Mouse (Mus musculus): ENCODE results near the gene Hnrnpa0.

The Hnrnpa0 gene

DNA sequence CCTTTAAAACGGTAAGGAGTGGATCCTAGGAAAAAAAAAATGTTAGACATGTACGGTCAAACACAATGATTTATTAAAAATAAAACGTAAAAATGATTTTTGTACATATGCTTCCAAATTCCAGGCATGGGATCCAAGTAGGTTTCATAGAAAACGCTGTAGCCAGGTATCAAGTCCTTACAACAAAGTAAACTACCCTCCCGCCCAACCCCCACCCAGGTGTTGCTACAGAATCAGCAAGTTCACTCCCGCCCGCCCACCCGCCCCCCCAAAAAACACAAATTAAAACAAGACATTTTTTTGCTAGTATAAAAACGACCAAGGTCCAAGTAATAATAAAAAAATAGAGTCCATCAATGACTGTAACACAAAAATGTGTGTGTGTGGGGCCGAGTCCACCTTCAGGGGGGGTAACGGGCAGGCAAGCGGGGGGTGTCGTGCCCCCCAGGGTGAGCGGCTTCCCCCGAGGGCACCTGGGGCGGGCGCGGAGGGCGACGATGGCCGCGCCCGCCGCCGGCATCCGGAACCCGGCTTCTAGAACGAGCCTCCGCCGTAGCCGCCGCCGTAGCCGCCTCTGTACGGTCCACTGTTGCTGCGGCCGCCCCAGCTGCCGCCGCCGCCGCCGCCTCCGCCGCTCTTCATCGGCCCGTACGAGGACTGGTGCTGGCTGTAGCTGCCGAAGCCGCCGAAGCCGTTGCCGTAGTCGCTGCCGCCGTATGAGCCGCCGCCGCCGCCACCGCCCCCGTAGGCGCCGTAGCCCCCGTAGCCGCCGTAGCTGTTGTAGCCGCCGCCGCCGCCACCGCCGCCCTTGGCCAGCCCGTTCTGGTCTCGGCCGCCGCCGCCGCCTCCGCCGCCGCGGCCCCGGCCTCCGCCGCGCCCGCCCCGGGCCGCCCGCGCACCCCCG lies 1.2 kb downstream of the Hnrnpa0 start:
- DNase-seq (ENCODE audit: low read depth, low spot score): no peak

DNA sequence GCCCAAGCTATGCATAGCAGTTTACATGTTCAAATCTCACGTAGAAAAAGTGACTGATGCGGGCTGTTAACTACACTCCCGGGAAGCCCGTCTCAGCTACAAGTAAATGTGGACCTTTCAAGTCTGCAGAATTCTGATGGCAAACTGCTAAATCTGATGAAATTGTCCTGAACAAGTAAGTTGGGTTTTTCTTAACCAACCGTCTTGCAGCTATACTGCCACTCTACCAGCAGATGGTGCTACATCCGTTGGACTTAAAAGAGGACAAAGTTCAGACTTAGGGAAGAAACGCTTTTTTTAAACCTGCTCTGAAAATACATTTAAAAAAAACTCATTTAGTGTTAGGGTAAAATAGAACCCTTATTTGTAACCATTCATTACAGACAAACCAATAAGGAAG lies 2.2 kb downstream of the Hnrnpa0 start:
- peak; percentile 87 for DNase-seq (ENCODE audit: low read depth, low spot score)

DNA sequence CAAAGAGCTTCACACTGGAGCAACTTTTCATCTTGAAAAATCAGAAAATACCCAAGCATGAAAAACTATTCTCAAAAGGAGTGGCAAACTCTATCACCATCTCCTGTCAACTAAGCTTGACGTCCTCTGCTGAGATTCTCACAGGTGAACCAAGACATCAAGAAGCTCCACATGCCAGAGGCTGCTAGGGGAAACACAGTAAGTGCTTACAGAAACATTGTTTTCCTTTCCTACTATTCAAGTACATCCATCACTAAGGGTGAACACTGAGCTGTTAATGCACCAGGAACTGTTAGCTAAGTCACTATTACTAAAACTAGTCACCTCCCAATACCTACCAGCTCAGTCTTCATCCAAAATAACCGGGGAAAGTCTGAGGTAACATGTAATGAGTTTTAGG lies 3.4 kb downstream of the Hnrnpa0 start:
- no peak for DNase-seq (ENCODE audit: low read depth, low spot score)

DNA sequence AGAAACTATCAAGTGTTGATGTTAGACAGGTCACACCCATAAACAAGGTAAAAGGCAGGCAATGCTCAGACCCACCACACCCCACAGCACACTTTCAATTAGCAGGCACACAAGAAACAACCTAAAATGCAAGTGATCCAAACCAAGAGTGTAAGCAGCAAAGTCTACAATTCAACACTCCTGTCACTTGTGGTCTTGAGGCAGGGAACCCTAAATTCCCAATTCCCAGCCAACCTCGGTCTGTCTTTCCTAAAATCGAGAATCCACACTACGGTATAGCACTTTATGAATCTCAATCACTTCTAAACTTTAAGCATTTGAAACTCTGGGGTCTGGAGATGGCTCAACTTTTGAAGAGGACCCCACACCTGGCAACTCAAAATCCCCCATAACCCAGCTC lies 4.1 kb downstream of the Hnrnpa0 start:
- DNase-seq (ENCODE audit: low read depth, low spot score): no peak

DNA sequence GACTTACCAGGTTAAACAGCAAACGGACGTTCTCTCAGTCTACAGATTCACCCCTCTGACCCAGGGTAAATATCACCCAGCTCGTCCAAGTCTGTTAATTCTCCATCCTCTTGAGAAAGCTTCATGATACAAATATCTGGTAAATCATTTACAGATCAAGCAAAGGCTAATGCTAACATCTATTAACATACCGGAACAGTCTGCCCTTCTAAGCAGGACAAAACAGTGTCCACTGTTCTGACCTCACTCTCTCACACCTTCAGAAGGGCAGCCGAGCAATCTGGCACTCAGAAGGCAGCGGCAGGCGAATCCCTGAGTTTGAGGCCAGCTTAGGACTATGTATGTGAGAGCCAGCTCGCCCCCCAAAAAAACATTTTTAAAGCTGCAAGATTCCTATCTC lies 5.0 kb downstream of the Hnrnpa0 start:
- no peak for DNase-seq (ENCODE audit: low read depth, low spot score)

DNA sequence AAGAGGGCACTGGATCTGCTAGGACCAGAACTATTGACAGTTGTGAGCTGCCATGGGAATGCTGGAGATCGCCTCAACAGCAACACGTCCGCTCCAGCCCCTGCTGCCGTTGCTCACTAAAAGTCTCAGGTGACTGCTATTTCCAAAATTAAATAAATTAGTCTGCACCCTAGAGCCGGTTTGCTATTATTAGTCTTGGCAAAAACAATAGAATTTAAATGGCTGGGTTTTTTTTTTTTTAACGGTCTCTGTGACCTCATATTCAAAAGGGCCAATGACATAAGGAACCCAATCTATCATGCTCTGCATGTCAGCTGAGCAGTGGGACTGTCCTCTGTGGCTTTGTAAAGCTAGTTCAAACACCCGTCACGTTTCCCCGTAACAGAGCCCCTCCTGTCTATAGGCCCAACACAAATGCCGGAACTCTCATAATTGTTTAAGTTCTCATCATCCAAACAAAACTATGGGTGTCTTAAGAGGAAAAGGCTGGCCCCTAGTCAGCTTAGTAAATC lies 5.5 kb downstream of the Hnrnpa0 start:
- DNase-seq (ENCODE audit: low read depth, low spot score): no peak

DNA sequence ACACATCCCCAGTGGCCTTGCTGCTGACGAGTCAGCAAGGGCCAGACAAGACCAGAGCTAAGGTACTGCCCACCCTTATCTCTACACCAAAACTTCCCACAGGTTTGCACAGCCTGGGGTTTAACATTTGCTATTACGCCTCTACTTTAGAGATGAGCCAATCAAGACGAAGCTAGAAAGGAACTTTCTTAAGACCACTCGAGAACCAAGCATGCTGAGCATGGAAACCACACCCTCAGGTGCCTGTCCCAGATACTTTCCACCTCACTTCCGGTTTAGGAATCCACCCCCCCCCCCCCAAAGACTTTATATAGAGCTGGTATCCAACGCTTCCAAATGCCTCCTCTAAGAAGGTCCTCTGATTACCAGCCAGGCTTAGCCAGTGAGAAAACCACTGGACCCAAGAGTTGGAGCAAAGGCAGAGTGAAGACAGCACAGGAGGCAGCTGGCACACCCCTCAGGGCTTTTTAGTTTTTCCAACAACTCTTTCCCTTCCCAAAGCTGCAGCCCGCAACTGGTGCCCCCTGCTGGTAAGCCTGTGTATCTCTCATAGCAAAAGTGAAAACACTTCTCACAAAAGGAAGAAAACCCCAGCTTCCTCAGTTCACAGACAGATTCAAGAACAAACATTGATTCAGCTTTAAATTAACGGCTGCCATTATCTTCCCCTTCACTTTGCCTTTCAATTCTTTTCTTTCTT lies 10.9 kb downstream of the Hnrnpa0 start:
- peak; percentile 59 for DNase-seq (ENCODE audit: low read depth, low spot score)

DNA sequence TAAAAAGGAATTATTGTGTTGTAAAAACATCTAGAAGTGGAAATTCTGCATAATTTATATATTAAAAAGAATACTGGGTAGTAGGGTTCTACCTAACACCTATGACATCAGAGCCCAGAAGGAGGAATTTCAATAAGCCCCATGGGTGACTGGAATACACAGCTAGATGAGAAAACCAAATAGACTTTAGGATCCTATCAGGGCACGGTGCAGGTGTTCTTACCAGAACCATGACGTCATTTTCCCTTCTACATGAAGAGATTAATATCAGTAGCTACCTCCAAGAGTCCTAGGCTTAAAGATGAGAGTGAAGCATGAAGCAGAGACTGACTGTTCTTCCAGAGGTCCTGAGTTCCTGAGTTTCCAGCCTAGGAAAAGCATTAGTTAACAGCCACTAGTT lies 11.6 kb downstream of the Hnrnpa0 start:
- DNase-seq (ENCODE audit: low read depth, low spot score): no peak

DNA sequence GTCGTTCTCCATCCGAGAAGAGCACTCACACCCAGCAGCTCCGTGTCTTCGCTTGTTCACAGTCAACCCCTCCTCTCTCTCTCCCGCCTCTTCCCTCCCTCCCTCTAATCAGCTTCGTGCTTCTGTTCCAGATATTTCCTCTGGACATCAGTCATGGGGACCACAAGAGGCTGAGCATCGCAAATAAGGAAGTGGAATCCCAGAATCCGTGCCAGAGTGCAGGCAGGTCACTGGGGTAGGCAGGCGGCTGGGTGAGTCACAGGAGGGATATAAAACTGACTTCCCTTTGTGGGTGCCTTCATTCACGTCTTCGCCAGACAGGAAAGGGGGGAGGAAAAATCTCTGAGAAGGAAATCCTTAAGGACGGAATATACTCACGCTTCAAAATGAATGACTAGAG lies 13.1 kb downstream of the Hnrnpa0 start:
- no peak for DNase-seq (ENCODE audit: low read depth, low spot score)

DNA sequence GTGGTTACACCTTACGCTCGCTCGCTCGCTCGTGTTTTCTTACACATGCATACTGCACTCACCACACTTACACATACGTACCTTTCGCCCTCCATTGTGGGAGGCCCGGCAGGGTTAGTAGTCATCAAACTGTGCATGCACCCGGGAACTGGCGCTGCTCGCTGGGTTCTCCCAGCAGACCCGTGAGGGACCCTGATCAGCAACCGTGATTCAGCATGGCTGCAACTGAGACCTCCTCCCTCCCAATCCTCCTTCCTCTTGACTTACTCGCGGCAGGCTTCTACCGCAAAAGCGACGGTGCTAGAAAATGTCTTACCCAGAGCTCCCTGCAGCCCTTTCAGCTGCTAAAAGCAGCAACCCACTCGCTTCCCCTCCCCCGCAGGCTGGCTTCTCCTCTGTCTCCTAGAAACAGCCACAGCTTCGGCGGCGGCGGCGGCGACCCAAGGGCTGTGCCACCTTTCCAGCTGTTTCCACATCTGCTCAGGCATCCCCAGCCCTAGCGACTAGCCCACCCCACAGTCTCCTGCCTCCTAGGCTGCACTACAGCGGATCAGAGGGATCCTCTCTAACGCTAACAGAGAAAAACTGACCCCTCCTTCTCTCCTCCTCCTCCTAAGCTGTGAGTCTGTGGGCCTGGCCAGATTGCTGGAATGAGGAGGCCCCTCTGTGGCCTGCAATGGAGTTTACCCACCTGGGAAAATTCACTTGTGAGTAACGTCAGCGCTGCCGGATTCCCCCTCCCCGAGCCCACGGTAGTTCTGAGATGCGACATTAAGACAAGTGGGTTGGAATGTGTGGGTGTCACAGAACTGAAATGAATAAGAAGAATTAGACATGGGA lies 15.1 kb downstream of the Hnrnpa0 start, which contains the start of gene Klhl3:
TSS of gene Klhl3 (minus strand) at position 532 of the 840 bp plus-strand sequence.
- peak; percentile 94 for DNase-seq (ENCODE audit: low read depth, low spot score)

DNA sequence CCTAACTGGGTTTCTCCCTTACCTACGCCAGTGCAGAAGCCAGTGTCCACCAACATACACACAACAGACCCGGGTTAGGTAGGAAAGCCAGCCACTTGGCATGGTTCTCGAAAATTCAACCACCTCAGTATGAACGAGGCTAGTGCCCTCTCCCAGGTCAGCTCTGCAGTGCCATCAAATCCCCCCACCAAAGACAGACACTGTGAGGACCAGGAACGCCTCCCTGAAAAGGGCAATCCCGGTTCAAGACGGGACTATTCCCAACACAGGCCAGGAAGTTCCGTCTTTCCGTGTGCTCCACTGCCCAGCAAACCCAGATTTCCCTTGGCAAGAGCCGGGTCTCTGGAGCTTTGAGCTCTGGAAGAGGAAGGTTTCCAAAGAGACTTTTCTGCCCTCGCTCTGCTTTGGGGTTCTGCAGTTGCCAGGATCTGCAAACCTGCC lies 15.7 kb downstream of the Hnrnpa0 start:
- no peak for DNase-seq (ENCODE audit: low read depth, low spot score)

DNA sequence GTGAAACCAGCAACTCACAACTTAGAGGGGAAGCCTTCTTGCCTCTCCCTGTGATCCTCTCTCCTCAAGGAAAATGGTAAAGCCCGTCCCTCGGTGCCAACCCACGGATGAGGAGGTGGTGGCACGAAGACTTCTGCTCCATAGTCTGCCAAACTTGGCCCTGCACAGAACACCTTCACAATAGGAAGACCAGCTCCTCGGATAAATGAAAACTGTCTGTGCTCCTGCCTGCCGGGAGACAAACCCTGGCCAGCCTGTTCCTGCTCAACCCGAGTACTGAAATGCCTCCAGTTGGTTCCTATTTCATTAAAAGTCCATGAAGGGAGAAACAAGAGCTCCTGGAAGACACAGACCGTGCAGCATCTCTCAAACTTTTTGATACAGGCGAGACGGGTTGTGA lies 16.2 kb downstream of the Hnrnpa0 start:
- peak; percentile 79 for DNase-seq (ENCODE audit: low read depth, low spot score)

DNA sequence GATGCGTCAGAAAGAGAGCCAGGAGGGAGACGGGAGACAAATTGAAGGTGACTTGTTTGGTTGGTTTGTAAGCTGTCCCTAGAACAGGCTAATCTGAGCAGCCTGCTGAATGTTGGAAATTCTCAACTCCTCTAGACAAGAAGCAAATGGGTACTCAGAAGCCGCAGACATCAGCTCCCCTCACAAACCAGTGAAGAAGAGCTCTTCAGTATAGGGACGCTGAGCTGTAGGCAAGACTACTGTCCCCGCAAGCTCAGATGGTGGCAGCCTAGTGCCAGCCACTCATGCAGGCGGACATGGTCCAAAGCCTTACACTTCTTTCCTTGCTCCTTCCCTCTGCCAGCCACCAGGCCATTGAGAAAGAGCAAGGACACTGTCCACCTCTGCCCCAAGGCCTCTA lies 17.1 kb downstream of the Hnrnpa0 start:
- DNase-seq (ENCODE audit: low read depth, low spot score): peak; percentile 77

DNA sequence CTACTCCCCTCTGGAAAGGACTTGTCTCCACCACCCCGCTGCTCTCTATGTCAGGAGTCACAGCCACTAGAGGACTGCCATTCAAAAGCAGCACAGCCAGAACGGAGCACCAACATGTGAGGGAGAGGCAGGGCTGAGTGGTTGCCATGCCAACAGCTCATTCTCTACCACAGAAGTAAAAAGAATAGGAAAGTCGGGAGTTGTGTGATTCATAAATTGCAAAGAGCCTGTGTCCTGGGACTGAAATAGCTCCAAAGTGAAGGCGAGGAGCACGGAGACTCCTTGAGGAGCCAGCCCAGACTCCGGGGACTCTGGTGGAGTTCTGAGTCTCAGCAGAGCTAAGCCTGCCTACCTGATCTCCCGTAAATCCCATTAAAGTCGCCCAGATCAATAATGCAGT lies 37.7 kb downstream of the Hnrnpa0 start:
- peak; percentile 95 for DNase-seq (ENCODE audit: low read depth, low spot score)

DNA sequence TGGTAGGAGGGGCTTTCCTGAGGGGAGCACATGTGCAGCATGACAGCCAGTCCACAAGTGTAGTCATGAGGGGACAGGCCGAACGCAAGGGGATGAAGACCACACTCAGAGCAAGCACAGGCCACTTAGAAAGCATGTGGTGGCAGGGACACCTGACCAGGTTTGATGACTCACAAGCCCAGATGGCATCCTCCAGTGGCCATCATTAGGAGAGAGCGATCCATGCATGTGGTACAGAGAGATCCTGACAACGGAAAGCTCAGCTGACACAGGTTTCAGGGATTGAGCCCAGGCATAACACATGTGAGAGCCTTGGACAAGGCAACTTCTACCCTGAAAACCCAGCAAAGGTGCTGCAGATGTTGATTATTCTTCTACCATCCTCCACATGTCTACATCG lies 44.0 kb downstream of the Hnrnpa0 start:
- peak; percentile 85 for DNase-seq (ENCODE audit: low read depth, low spot score)

DNA sequence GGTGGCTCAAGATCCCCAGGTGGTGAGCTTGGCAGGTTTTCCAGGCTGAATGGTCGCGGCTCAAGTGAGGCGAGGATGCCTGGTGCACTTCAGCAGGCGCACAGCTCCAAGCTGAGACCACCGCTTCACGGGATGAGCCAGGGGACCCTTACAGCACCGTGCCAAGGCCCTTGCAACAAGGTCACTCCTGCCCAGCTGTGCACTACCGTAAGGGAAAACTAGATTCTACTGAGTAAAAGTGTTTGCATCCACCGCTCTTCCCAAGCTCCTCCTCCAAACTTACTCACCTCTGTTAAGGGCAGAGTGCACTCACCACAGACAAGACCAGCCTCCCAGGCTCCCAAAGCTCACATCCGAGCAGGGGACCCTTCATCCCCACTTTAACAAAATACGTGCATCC lies 44.8 kb downstream of the Hnrnpa0 start:
- no peak for DNase-seq (ENCODE audit: low read depth, low spot score)

DNA sequence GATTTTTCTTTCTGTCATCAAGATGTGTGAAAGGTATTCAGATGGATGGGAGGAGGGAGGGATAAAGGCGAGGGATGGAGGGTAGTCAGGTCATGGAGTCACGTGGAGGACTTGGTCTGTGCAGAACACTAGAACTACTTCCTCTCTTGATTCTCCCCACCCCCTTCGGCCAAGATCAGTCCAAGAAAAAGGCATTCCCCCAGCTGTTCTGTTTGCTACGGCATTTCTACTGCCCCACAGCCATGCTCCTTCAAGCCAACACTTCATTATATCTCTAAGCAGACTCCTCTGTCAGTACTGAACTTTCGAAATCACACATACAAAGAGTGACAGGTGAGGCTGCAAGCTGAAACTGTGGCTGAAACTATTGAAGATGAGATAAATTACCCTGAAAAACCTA lies 45.3 kb downstream of the Hnrnpa0 start:
- no peak for DNase-seq (ENCODE audit: low read depth, low spot score)

DNA sequence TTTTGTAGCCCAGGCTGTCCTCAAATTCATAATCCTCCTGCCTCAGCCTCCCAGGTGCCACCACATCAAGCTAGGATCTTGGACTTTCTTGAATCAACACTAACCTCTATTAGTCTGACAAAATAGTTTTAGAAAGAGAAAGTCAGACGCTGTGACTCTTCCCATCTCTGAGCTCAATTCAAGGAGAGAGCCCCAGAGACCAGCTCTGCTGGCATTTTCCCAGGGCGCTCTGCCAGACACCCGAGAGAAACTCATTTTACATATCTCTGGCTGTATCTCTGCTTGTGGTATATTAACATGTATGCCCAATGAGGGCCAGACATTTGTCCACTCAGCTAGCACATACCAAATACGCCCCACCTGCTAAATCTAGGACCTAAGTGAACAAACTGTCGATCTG lies 50.0 kb downstream of the Hnrnpa0 start:
- no peak for DNase-seq (ENCODE audit: low read depth, low spot score)

Data from brain, adult 2 months (tissue).